Mouse (Mus musculus) c-Kit-positive CD71-negative TER-119-negative erythroid progenitor cells, embryonic 14.5 days (primary cell): Measurements from ENCODE around the gene Mrm1.
"Not testable (repeated sequence)": the region's sequence is repeated elsewhere in the genome, so short reads cannot be mapped to it uniquely, and the experiment has no call there.

Source experiments
- DNase-seq: peaks from one replicate; pipeline ENCODE4 v3.0.0-alpha.2; 2013; ENCODE audit warnings: low read depth

Mrm1 gene

DNA sequence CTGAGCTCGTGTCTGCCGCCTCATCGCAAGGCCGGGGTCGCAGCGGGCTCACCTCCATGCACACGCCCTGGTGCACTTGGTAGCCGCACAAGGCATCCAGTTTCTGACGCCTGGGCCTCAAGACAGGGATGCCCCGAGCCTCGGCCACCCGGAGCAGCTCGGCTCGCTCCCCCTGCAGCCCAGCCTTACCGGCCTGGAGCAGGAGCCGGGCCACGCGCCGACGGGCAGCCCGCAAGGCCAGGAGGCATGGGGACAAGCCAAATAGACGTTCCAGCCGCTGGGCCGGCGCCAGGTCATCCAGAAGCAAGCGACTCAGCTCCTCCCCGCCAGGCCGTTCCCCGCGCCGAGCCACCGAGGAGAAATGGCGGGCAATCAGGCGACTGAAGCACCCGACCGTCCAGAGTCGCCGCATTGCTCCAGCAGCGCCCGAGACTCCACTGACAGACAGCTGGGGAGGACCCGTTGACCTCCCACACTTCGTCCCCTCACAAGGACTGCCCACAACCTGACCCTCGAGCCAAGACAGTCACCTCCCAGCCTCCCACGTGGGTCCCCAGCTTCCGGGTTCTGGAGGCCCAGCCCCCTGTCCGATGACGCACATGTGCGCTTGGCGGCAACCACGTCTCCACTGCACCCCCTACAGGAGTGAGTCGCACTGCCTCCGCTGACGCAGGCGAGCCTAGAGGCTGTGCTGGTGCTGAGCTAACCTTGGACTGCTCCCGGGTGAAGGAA lies at the start of gene Mrm1:
Mrm1 (minus strand) TSS at position 555 of the 732 bp plus-strand sequence.
- DNase-seq = peak; percentile 92

GRCm38 (mm10) chr11:84868786-84869259 lies 49.5 kb upstream of the Mrm1 start:
- no peak for DNase-seq

- DNase-seq = no peak
Measured at GRCm38 (mm10) chr11:84867586-84867985, 48.3 kb upstream of the Mrm1 start.

DNA sequence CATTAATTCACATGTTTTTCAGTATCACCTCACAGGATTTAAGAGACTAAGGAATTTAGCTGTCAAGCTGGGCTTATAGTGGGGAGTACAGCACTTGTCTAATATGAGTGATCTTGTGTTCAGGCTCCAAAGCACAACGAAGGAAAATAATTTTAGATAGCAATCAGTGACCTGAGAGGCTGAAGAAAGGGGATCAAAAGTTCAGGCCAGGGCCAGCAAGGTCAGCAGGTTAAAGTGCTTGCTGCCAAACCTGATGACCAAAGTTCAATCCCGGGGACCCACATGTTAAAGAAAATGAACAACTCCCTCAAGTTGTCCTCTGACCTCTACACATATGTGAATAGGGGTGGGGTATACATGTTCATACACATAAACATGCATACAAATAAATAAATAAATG lies 46.0 kb upstream of the Mrm1 start:
- no peak for DNase-seq

DNA sequence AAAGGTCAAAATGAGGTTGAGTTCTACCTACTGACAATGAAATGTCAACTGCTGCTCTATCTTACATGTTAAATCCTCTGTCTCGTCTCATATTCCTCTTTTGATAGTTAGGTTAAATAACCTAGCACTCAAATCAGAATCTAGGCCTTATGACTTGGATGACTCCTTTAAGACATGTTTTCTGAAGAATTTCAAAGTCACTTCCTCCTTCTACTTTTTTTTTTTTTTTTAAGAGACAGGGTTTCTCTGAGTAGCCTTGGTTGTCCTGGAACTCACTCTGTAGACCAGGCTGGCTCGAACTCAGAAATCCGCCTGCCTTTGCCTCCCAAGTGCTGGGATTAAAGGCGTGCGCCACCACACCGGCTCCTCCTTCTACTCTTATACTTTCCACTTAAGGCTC lies 36.0 kb upstream of the Mrm1 start:
- DNase-seq = no peak

GRCm38 (mm10) chr11:84847475-84848090 lies 28.3 kb upstream of the Mrm1 start:
- no peak for DNase-seq

GRCm38 (mm10) chr11:84846741-84847474 lies 27.6 kb upstream of the Mrm1 start:
- DNase-seq = no peak

DNA sequence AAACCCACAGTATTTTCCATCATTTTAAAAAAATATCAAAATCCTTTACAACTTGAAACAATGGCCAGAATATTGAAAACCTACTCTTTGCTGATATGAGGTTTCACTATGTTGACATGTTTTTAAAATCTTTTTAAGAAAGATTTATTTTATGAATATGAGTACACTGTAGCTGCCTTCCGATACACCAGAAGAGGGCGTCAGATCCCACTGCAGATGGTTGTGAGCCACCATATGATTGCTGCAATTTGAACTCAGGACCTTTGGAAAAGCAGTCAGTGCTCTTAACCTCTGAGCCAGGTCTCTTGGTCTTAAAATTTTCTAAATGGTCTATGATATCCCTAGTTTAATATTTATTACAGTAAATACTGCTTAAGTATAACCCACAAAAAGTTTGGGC lies 20.0 kb upstream of the Mrm1 start:
- no peak for DNase-seq

DNA sequence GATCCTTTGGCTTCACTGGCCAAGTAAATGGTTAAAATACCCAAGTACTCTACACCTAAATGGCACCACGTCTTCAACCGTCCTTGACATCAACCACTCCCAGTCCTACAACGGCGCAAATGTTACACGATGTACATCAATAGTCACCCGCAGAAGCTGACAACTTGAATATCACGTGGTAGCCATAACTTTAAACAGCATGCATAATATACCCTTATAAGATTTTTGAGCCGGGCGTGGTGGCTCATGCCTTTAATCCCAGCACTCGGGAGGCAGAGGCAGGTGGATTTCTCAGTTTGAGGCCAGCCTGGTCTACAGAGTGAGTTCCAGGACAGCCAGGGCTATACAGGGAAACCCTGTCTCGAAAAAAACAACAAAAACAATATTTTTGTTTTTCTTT lies 10.2 kb upstream of the Mrm1 start:
- DNase-seq = not testable (repeated sequence)

DNA sequence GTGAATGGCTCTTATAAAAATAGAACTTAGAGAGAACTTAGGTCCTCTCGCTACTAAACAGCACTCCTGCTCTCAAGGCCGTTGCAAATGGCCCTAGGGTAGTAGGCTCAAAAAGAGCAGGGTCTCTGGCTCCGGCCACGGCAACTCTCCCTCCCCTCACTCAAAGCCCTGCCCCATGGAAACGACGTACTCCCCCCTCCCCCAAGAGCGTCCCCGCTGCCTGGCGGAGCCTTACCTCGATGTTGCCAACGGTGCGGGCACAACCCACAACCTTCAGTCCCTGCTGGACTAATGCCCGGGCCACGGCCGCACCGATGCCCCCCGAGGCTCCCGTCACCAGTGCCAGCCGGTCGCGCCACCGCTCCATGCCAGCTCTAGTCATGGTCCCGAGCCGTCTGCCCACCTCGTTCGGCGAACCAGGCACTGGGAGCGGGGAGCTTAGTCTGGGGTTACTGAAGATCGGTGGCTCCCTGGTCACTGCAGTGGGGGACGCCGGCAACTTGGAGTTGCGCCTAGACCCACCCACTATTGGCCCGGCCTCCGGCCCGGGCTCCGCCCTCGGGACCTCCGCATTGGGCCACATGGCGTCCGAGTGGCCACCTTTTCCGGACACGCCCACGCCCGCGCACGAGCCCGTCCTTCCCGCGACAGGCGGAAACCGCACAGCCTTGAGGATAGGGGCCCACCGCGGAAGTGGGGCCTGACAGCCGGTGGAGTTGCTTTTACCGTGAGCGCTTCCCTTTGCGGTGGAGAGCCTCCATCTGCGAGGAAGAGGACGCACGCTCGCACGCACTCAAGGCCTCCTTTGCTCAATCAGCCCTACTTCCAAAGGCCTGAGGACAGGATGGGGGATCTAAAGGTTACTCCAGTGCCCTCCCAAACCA lies 9.4 kb upstream of the Mrm1 start, which contains the start of gene Dhrs11:
Dhrs11 (minus strand) TSS at position 479 of the 884 bp plus-strand sequence.
- peak; percentile 87 for DNase-seq

GRCm38 (mm10) chr11:84827901-84828503 lies 8.7 kb upstream of the Mrm1 start:
- DNase-seq = no peak

- no peak for DNase-seq
Measured at GRCm38 (mm10) chr11:84827492-84827891, 8.2 kb upstream of the Mrm1 start.

GRCm38 (mm10) chr11:84826185-84826584 lies 6.9 kb upstream of the Mrm1 start:
- DNase-seq = no peak

DNA sequence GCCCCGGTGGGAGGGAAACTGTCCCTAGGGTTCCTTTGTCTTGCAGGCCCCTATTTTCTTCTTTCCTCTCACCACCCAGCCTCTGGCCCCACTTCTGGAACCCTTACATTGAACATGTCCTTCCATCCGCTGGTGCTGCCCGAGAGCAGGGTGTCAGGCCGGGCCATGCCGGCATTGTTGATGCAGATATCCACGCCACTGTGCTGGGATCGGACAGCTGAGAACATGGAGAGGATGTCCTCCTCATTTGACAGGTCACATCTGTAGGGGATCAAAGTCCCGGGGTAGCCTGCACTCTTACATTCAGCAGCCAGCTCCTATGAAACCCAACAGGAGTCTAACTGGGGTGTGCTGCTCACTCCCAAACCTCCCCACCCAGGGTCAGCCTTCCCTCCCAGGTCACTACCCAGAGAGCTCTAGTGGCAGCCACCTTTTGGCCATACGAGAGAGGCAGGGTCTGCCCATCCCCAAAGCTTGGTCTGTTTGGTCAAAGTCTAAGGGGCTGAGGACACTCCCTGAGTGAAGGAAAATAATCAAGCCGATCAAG lies 6.0 kb upstream of the Mrm1 start:
- DNase-seq = no peak

DNA sequence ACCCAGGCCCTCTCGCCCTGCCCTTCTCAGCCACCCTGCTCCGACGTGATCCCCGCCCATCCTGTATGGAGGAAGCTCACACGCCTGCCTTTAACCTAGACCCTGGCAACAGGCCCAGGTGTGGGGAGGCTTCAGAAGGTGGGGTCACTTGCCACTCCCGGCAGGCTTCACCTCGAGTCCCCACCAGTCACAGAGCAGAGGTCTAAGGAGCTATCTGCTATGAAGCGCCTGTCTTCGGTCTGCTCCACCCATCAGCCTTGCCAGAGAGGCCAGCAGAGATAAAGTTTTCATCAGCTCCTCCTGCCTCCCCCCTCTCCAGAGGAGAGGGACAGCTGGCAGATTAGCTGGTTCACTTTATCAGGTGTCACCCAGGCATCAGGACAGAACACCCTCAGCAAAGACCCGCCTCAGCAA lies 4.2 kb upstream of the Mrm1 start:
- DNase-seq = no peak

DNA sequence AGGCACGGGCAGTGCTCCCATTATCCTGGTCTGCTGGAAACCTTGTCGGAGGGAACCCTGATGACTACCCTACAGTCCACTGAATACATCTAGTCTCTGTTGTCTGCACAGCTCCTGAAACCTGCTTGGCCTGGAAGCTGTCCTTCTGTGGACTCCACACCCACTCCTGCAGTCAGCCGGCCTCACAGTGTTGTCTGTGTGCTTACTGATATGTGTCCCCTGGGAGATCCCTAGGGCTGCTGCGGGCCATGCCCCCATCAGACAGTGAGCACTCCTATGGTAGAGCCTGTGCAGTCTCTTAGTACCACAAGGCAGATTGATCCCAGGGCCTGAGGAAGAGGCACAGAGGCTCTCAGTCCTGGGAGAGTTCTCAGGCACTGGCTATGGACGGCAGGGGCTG lies 3.2 kb upstream of the Mrm1 start:
- no peak for DNase-seq

DNA sequence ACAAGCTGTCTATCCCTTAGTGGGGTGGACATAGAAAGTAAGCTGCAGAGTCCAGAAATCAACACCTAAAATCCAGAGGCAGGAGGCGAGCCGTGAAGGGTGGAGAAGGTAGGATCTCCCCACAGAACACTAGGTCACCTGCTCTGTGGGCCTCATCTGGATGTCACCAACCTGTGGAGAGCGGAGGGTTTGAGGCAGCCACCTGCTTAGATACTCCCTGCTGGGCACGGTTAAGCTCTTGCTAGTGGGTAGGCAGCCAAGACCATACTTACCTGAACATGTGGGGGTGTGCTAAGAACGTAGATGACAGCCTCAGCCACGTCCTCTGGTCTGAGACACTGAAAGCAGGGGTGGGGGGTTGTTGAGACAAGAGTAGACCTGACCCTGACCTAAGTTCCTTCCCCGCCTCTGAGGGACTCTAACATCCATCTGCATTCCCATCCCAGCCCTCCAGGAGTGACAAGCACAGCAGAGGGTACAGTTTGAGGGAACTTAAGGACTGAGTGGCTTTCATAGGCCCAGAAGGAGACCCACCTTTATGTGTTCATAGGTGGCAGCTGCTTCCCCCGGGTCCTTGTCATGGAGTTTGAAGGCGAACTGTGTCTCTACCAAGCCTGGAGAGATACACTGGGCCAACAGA lies 1.9 kb upstream of the Mrm1 start:
- DNase-seq = no peak

DNA sequence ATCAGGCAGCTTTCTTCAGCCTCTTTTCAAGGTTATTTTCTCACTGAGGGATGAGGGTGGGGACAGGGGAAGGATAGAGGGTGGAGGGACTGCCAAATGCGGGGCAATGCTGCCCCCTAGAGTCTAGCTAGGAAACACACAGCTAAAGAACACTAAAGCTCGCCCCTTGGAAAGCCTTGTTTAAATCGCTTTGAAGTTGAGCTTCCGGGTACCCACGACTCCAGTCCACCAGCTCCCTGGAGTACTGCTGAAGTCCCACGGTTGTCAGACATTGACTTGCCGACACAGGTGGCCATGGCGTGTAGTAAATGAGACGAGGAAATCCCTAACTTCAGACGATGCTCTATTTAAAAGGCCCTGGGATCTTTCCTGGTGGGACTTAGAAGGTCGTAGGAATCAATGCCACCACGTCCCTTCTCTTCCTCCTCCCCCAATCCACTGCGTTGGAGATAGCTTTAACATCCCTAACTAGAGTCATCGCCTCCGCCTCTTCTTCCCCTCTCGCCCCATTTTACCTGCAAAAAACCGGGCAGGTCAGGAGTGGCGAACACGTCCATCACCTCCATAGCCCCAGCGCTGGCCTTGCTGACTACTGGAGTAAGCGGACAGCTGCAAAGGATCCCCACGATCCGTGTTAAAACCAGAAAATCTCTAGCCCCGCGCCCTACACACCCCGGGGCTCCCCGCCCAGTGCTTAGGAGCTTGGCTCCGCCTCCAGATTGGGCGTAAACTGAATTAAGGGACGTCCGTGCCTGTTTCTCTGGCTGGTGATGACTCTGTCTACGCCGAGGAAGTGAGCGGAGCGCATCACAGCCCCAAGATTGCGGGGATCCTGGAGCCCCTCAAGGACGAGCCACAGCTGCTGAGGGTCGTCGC lies 992 bp downstream of the Mrm1 start:
- peak; percentile 88 for DNase-seq

DNA sequence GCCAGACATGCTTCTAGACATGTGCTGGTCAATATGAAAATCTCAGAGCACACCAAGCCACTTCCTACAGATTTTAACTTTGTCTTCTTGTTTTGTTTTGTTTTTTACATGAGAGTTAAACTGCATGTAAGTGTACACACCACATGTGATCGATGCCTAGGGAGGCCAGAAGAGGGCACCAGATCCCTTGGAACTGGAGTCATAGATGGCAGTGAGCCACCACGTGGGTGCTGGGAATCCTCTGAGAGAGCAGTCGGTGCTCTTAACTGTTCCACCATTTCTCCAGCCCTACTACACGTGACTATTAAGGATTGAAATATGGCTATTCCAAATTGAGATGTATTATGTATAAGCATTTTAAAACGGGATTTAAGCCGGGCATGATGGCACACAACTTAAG lies 2.0 kb downstream of the Mrm1 start:
- DNase-seq = no peak
